Mouse (Mus musculus) ovary, postnatal 10 days (tissue): ENCODE data around the gene Lingo3.

Experiments
- DNase-seq: peaks from one replicate; pipeline ENCODE4 v3.0.0; 2022; ENCODE audit warnings: low spot score

The Lingo3 gene

GRCm38 (mm10) chr10:80843931-80844547 lies at the start of gene Lingo3:
Lingo3 (minus strand) TSS chr10:80844039.
- no peak for DNase-seq

GRCm38 (mm10) chr10:80887181-80887580 lies 43.3 kb upstream of the Lingo3 start:
- DNase-seq: no peak

GRCm38 (mm10) chr10:80881301-80881700 lies 37.5 kb upstream of the Lingo3 start:
- DNase-seq: peak; percentile 42

GRCm38 (mm10) chr10:80880901-80881300 lies 37.1 kb upstream of the Lingo3 start:
- no peak for DNase-seq

GRCm38 (mm10) chr10:80880131-80880641 lies 36.3 kb upstream of the Lingo3 start:
- DNase-seq: no peak

GRCm38 (mm10) chr10:80876594-80876993 lies 32.8 kb upstream of the Lingo3 start:
- DNase-seq: no peak

GRCm38 (mm10) chr10:80876028-80876427 lies 32.2 kb upstream of the Lingo3 start:
- DNase-seq: no peak

GRCm38 (mm10) chr10:80874035-80874434 lies 30.2 kb upstream of the Lingo3 start:
- DNase-seq: no peak

- DNase-seq: no peak
Observed at GRCm38 (mm10) chr10:80871581-80871980, 27.7 kb upstream of the Lingo3 start, which contains the start of gene Tmprss9. Tmprss9 (plus strand) TSS chr10:80871848.

GRCm38 (mm10) chr10:80870993-80871392 lies 27.2 kb upstream of the Lingo3 start:
- no peak for DNase-seq

GRCm38 (mm10) chr10:80864446-80864845 lies 20.6 kb upstream of the Lingo3 start:
- no peak for DNase-seq

- DNase-seq: no peak
Observed at GRCm38 (mm10) chr10:80862305-80862704, 18.5 kb upstream of the Lingo3 start.

GRCm38 (mm10) chr10:80858350-80858935 lies 14.6 kb upstream of the Lingo3 start:
- DNase-seq: no peak

- no peak for DNase-seq
Observed at GRCm38 (mm10) chr10:80857848-80858247, 14.0 kb upstream of the Lingo3 start.

GRCm38 (mm10) chr10:80857386-80857785 lies 13.5 kb upstream of the Lingo3 start:
- no peak for DNase-seq

- DNase-seq: no peak
Observed at GRCm38 (mm10) chr10:80856908-80857307, 13.1 kb upstream of the Lingo3 start.

- DNase-seq: no peak
Observed at GRCm38 (mm10) chr10:80856267-80856666, 12.4 kb upstream of the Lingo3 start.

- DNase-seq: no peak
Observed at GRCm38 (mm10) chr10:80855749-80856073, 11.9 kb upstream of the Lingo3 start.

GRCm38 (mm10) chr10:80854913-80855748 lies 11.3 kb upstream of the Lingo3 start, which contains the start of the genes Lsm7 and Sppl2b:
Lsm7 (minus strand) TSS chr10:80855209.
Sppl2b (plus strand) TSS chr10:80855275.
- DNase-seq: peak; percentile 99

- DNase-seq: no peak
Observed at GRCm38 (mm10) chr10:80848571-80848970, 4.7 kb upstream of the Lingo3 start.

GRCm38 (mm10) chr10:80845732-80846131 lies 1.9 kb upstream of the Lingo3 start:
- DNase-seq: no peak

- no peak for DNase-seq
Observed at GRCm38 (mm10) chr10:80845055-80845693, 1.3 kb upstream of the Lingo3 start.
